Mouse (Mus musculus) brain, embryonic 14.5 days (tissue): ENCODE results near the gene Ubqln1. TPM values are rescaled to one million over a fixed set of nuclear protein-coding genes. Genes with fewer than 3 reads are reported as not detected.

Experiments
- DNase-seq: peaks from one replicate; pipeline ENCODE4 v3.0.0-alpha.2; 2011; ENCODE audit warnings: low read depth
- CTCF ChIP-seq: fragments of 200-500 bp; IDR thresholded peaks from 2 replicates; pipeline ENCODE4 v1.5.1; 2012; ENCODE audit warnings: inconsistent platforms, mild to moderate bottlenecking, moderate library complexity, borderline replicate concordance; ENCODE audit not compliant: insufficient read depth, insufficient read length; ENCODE audit errors: extremely low read depth
- POLR2A ChIP-seq: fragments of 200-500 bp; IDR thresholded peaks from 2 replicates; pipeline ENCODE4 v1.6.1; 2012; ENCODE audit warnings: mild to moderate bottlenecking, inconsistent platforms, borderline replicate concordance; ENCODE audit not compliant: poor library complexity, insufficient read depth, insufficient read length, severe bottlenecking; ENCODE audit errors: extremely low read depth
- polyA plus RNA-seq: library from polyadenylated mRNA; depleted of rRNA; stranded (reverse); fragments of >200 nt; gene quantifications from 2 replicates; pipeline ENCODE4 v1.2.3, GENCODE M21; 2012

Gene Ubqln1
- polyA plus RNA-seq, 1 experiment, result 127 TPM

DNA sequence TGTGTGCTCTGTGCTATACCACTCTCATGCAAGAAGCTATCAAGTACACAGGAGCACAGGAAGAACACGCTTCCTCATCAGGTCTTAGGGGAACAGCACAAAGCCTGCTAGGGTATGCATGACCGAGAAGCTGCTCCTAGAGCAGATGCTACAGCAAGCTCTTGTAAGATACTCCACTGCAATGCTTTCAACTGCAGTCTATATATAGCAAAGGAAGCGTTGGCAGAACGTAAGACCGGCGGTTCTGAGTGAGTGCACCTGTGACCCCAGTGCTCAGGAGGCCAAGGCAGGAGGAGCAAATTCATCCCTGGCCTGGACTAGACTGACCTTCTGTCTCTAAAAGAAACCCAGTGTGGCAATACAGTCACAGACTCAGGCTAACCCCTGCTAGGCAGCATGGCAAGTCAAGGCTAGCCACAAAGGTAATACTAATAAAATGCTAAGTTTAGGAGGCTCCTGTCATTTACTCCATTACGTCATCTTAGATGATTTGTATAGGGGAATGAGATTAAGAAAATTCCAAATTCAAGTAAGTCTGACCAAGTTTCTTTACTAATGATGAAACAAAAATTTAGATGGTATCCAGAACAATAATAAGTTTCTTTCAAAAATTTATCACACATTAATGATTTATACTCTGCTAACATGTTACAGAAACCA, 17.3 kb downstream of the Ubqln1 start:
- DNase-seq, result no peak
- TF ChIP-seq POLR2A (no peak), CTCF (no peak)

DNA sequence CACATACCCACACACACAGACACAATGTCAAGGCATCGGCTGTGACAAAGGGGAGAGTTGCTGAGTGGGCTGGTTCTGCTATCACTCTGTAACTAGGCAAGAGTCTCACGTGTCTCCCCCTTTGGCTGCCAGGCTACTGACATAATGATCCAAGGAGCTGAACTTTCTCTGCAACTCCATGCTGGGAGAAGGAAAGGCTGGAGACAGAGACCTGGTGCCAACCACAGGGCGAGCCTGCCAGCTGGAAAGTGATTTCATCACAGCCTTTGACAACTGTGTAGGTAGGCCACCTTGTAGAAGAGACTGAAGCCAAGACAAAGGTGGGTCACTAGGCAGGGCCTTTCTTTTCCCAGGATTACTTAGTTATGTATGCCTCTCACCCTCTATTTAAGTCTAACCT, 18.2 kb downstream of the Ubqln1 start:
- DNase-seq, result no peak
- no peak for TF ChIP-seq CTCF
- TF ChIP-seq POLR2A, result no peak

DNA sequence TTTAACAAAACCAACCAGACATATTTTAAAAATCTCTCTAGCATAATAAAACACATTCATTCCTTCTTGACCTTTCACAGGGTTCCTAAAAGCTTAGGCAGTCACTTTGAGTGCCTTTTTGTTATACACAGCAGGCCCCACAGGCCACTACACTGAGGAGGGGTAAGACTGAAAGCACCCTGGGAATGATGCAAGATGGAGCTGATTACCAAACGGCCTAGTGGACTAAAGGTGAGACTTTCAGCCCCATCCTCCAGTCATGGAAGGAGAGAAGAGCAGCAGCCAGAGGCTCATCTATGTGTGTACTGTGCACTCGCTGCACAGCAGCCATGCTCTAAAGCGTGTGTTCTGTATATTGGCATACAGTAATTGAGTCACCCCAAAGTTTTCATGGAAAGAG, 20.5 kb downstream of the Ubqln1 start:
- no peak for DNase-seq
- TF ChIP-seq CTCF (no peak), POLR2A (no peak)

DNA sequence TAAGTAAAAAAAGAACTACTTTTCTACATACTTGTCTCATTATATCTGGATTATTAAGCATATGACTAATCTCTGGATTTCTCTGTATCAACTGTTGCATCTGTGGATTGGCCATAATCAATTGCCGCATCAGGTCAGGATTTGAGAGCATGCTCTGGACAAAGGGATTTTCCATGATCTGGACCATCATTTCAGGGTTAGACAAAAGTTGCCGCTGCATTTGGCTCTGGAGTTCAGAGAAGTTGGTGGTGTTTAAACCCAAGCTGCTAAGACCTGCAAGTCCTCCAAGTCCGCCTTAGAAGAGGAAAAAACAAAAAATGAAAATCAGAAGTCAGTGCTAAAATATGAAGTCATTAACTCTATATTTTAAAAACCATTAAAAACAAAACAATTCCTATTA, 22.2 kb downstream of the Ubqln1 start:
- no peak for DNase-seq
- TF ChIP-seq CTCF (no peak), POLR2A (no peak)

DNA sequence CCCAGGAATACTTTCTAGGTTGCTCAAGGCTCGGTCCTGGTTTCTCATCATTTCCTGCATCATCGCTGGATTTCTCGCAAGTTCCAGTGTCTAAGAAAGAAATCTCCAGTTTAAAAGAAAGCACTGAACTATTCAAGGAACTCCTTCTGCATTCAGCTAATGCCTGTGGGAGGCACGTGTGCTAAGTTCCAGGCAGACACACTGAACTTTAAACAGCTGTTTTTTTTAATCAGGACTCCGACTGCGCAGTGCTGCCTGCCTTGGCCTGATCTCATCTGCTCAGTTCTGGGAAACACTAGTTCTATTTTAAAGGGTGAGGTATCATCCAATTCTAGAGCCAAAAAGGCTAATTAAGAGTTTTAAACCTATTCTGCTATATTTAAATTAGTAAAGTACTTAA, 23.3 kb downstream of the Ubqln1 start:
- no peak for TF ChIP-seq POLR2A
- no peak for TF ChIP-seq CTCF
- DNase-seq, result no peak

DNA sequence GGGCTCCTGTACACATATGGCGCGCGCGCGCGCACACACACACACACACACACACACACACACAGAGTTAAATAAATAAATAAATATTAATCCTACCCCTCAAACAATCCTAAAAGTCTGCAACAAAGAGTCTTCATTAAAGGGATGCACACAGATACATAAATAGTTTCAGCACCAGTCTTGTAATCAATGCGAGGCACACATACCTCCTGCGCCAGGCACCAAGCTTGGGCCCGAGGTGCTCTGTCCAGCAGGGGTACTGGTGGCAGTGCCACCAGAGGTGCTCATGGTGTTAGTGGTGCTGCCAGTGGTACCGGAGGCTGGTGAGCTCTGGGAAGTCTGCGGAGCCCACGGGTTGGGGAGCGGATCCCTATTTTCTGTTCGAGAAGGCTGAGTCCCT, 23.9 kb downstream of the Ubqln1 start:
- no peak for TF ChIP-seq CTCF
- TF ChIP-seq POLR2A, result no peak
- DNase-seq, result no peak

DNA sequence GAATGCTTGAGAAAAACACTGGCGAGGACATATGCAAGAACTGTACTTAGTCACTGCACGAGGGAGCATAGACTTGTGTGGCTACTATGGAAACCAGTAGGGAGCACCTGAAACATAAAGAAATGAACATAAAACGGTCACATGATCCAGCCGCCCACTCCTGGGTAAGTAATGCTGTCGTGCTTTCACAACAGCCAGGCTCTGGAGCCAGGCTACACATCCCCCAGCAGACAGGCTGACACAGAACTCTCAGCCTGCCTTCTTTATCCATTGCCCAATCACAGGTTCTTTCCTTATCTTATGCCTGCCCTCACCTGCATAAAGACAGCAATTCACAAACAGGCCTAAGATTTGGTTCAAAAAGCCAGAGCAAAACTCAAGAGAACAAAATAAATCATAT, 26.0 kb downstream of the Ubqln1 start:
- no peak for DNase-seq
- no peak for TF ChIP-seq CTCF
- no peak for TF ChIP-seq POLR2A

DNA sequence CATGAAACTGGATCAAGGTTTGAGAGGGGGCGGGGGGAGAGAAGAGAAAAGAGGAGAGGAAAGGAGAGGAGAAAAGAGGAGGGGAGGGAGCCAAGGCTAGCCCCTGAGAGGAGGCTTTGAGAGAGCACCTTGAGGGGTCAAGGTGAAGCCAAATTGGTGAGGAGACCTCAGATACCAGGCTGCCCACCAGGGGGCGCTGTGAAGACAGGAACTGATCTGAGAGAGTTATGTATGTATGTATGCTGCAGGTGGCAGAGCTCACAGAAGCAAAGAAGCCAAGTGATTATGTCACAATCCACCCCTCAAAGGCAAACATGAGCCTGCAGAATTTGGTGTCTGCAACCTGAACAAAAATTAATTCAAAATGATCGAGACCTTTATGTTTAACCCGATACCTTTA, 27.0 kb downstream of the Ubqln1 start:
- no peak for TF ChIP-seq POLR2A
- TF ChIP-seq CTCF, result peak; percentile 88
- DNase-seq, result peak; percentile 83

DNA sequence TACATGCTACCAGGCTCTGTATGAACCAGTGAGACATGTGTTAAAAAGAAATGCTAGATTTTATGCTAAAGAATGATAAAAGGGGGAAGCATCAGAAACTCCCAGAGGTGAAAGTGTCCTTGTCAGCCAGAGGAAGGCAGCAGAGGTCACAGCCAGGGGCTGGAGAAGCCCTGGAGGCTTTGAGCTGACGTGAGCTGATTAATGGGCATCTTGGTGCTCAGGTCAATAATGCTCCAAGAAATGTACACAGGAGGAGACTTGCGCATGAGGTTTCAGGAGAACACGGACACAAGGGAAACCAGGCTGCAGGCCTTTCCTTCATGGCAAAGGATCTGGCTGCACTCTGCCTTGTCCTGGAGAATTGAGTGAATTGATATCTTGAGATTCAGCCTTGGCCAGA, 27.7 kb downstream of the Ubqln1 start:
- DNase-seq, result no peak
- TF ChIP-seq CTCF (no peak), POLR2A (no peak)

DNA sequence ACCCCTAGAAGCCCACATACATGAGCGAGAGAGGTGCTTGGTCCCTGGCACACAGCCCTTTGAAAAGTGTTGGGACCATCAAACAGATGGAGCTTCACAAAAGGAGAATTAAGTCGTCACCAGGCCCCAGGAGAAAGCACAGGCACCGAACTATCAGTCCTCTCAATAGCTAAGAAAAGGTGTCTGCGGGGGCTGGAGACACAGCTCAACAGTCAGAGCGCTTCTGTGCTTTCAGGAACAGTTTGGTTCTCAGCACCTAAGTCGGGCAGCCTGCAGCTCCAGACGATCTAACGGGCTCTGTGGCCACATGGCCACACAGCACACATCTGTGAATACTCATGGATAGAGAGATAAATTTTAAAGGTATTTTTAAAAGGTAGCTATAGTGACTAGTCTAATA, 29.2 kb downstream of the Ubqln1 start:
- TF ChIP-seq CTCF, result no peak
- TF ChIP-seq POLR2A, result no peak
- DNase-seq, result peak; percentile 25

DNA sequence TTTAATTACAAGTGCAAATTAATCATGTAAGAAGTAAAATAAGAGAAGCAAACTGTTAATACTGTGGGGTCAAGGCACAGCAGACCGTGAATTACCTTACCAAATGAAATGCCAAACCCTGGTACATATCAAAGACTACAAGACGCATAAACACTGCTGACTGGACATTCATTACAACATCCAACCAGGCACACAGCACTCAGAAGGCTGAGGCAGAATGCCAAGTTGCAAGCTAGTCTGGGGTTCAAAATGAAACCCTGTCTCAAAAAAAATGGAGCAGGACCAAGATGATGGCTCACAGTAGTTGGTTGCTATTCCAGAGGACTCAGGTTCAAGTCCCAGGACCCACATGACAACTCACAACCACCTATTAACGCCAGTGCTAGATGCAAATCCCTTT, 31.3 kb downstream of the Ubqln1 start:
- no peak for TF ChIP-seq CTCF
- TF ChIP-seq POLR2A, result no peak
- no peak for DNase-seq
